Mouse (Mus musculus) liver, embryonic 14.5 days (tissue): ENCODE data around the gene Adam8.

Experiments
- CTCF ChIP-seq: IDR thresholded peaks from 2 replicates; pipeline ENCODE4 v1.5.1; 2016; ENCODE audit warnings: antibody characterized with exemption, low read depth, control low read depth
- EP300 ChIP-seq: IDR thresholded peaks from 2 replicates; pipeline ENCODE4 v1.6.1; 2016; ENCODE audit warnings: antibody characterized with exemption, low read depth

- no peak for TF ChIP-seq CTCF
- TF ChIP-seq EP300 = no peak
Observed at GRCm38 (mm10) chr7:140033386-140033785, 41.0 kb upstream of the Adam8 start.
